10 mouse cellular contexts compared by ENCODE assay signal in genomic region chr17:34118873-34119248, GRCm38 (mm10). TPM values are rescaled to one million over a fixed set of nuclear protein-coding genes. Genes with fewer than 3 reads are reported as not detected.
DNase-seq lines count a peak whose midpoint lies in the region; ATAC-seq and TF ChIP-seq lines count a peak whose summit lies in the region.
"Had no signal": no experiment of that assay in that cellular context is flagged by ENCODE, and none has a peak within 500 bp of the region (broad histone marks: within the 10 kb centered on the region; RNA-seq: fewer than 3 reads in every experiment).

No protein-coding gene starts in this region.

- H3K4me3 ChIP-seq in heart, postnatal 0 days (ENCODE audit: low read depth, low read length), result peak overlapping the region; percentile 95
- peak overlapping the region; percentile 100 for H3K4me3 ChIP-seq in hindbrain, embryonic 11.5 days (ENCODE audit: low read depth, low read length)
- H3K4me3 ChIP-seq in midbrain, embryonic 11.5 days (ENCODE audit: low read depth, low read length), result peak overlapping the region; percentile 99

- peaks cover 9% of the 10 kb centered on the region; the same call in 1 of the 2 replicates for H3K4me1 ChIP-seq in heart, postnatal 0 days (ENCODE audit: control insufficient read depth, insufficient read depth)
- peaks cover 10% of the 10 kb centered on the region for H3K4me1 ChIP-seq in hindbrain, embryonic 11.5 days (replicated peaks; ENCODE audit: control insufficient read depth, insufficient read depth, low read length)
- H3K4me1 ChIP-seq in midbrain, embryonic 11.5 days (ENCODE audit: control insufficient read depth, insufficient read depth, low read length), result peaks cover 22% of the 10 kb centered on the region

- ATAC-seq in heart, postnatal 0 days (ENCODE audit: insufficient read depth, low read depth), result peak; percentile 18
- peak; percentile 2 for ATAC-seq in activated CD4-positive, CD25-positive, alpha-beta regulatory T cell, adult 4 months
- no peak for ATAC-seq in hindbrain, embryonic 11.5 days (ENCODE audit: low FRiP score)
- no peak for ATAC-seq in midbrain, embryonic 11.5 days (ENCODE audit: low FRiP score)

- DNase-seq in heart, postnatal 0 days (ENCODE audit: low spot score), result no peak
- DNase-seq in heart, adult 9 months (ENCODE audit: low spot score in 2 of 2), result no peak
- no peak for DNase-seq in hindbrain, embryonic 11.5 days (ENCODE audit: low spot score)
- no peak for DNase-seq in midbrain, embryonic 11.5 days (ENCODE audit: low spot score, missing footprints)
- no peak for DNase-seq in adrenal gland, adult 8-10 months
- DNase-seq in right cerebral cortex, adult 18-20 months, result no peak
- DNase-seq in cerebellum, postnatal 36 days, result no peak

- peak overlapping the region; percentile 86 for H3K9ac ChIP-seq in heart, postnatal 0 days (replicated peaks; ENCODE audit: low read depth, low read length)
- peak overlapping the region; percentile 96 for H3K9ac ChIP-seq in hindbrain, embryonic 11.5 days (ENCODE audit: low read depth, low read length)
- H3K9ac ChIP-seq in midbrain, embryonic 11.5 days (ENCODE audit: low read length), result peak overlapping the region; percentile 93

- peaks cover 44% of the 10 kb centered on the region for H3K36me3 ChIP-seq in heart, postnatal 0 days (replicated peaks; ENCODE audit: control insufficient read depth, insufficient read depth, low read length)
- H3K36me3 ChIP-seq in hindbrain, embryonic 11.5 days (ENCODE audit: control insufficient read depth, insufficient read depth, low read length), result peaks cover 22% of the 10 kb centered on the region
- H3K36me3 ChIP-seq in midbrain, embryonic 11.5 days (ENCODE audit: control insufficient read depth, insufficient read depth, low read length), result peaks cover 32% of the 10 kb centered on the region

- no peaks in the 10 kb centered on the region for H3K27me3 ChIP-seq in heart, postnatal 0 days (ENCODE audit: control insufficient read depth, insufficient read depth, low read length)
- no peaks in the 10 kb centered on the region for H3K27me3 ChIP-seq in hindbrain, embryonic 11.5 days (ENCODE audit: control insufficient read depth, insufficient read depth, low read length)
- H3K27me3 ChIP-seq in midbrain, embryonic 11.5 days (ENCODE audit: control insufficient read depth, insufficient read depth, low read length), result no peaks in the 10 kb centered on the region
- H3K27me3 ChIP-seq: Patski had no signal

- no peak for TF ChIP-seq EP300 in heart, postnatal 0 days (IDR thresholded peaks at IDR 0.05; ENCODE audit: low read depth)

- peak overlapping the region; percentile 77 for H3K27ac ChIP-seq in heart, postnatal 0 days (ENCODE audit: low read depth)
- peak overlapping the region; percentile 87 for H3K27ac ChIP-seq in hindbrain, embryonic 11.5 days (ENCODE audit: low read depth, low read length)
- H3K27ac ChIP-seq in midbrain, embryonic 11.5 days (ENCODE audit: low read depth, low read length), result peak overlapping the region; percentile 100

- no peak for TF ChIP-seq CTCF in heart, postnatal 0 days (IDR thresholded peaks at IDR 0.05; ENCODE audit: low read depth)

- no peaks in the 10 kb centered on the region for H3K9me3 ChIP-seq in heart, postnatal 0 days (replicated peaks; ENCODE audit: control insufficient read depth, low read length)
- H3K9me3 ChIP-seq in hindbrain, embryonic 11.5 days (ENCODE audit: control insufficient read depth, low read length), result no peaks in the 10 kb centered on the region
- H3K9me3 ChIP-seq in midbrain, embryonic 11.5 days (ENCODE audit: control insufficient read depth, low read length), result no peaks in the 10 kb centered on the region

- WGBS in heart, postnatal 0 days, result 2% methylated on average over 38 of the region's 38 CpGs
- WGBS in hindbrain, embryonic 11.5 days, result under 1% methylated on average over 29 of the region's 38 CpGs
- WGBS in midbrain, embryonic 11.5 days, result 0% methylated on average over 38 of the region's 38 CpGs

- peak overlapping the region; percentile 82 for H3K4me2 ChIP-seq in heart, postnatal 0 days (ENCODE audit: low read depth, low read length)
- H3K4me2 ChIP-seq in hindbrain, embryonic 11.5 days (replicated peaks; ENCODE audit: low read depth, low read length), result peak overlapping the region; percentile 95
- H3K4me2 ChIP-seq in midbrain, embryonic 11.5 days, result peak overlapping the region; percentile 97

RNA-seq across cellular contexts. Expression of gene H2-DMa, which starts 0.5 kb away (rescaled TPM):
- total RNA-seq in heart, postnatal 0 days (2014; rRNA removed; ENCODE audit: low replicate concordance), result 2.6 and 7.2 TPM in 2 replicates
- polyA plus RNA-seq in heart, postnatal 0 days (2015; fragmentation: Nextera tagmentation; extraction: Ambion mirVana), result 4.2 and 4.6 TPM in 2 replicates
- polyA plus RNA-seq in activated CD4-positive, CD25-positive, alpha-beta regulatory T cell, adult 4 months (2017; shearing (Covaris generic)), result 100 to 1,000 TPM; 152 to 211 TPM
- polyA plus RNA-seq in hindbrain, embryonic 11.5 days (2014; fragmentation: Nextera tagmentation; extraction: Ambion mirVana), result 8.6 and 13.8 TPM in 2 replicates
- 8.0 and 9.5 TPM in 2 replicates for polyA plus RNA-seq in midbrain, embryonic 11.5 days (2014; fragmentation: Nextera tagmentation; extraction: Ambion mirVana)
- 10 to 100 TPM; 12.2 to 24.6 (median 21.1) TPM for total RNA-seq in adrenal gland, adult 8-10 months (2022)

RNA-seq across cellular contexts. Expression of gene Brd2, which starts 3.6 kb away (rescaled TPM):
- 83.2 and 87.5 TPM in 2 replicates for total RNA-seq in heart, postnatal 0 days (2014; rRNA removed; ENCODE audit: low replicate concordance)
- 33.4 and 38.4 TPM in 2 replicates for polyA plus RNA-seq in heart, postnatal 0 days (2015; fragmentation: Nextera tagmentation; extraction: Ambion mirVana)
- polyA plus RNA-seq in activated CD4-positive, CD25-positive, alpha-beta regulatory T cell, adult 4 months (2017; shearing (Covaris generic)), result 100 to 1,000 TPM in 1 of 2 experiments, 10 to 100 TPM in 1; 99.8 to 116 TPM
- 113 and 159 TPM in 2 replicates for polyA plus RNA-seq in hindbrain, embryonic 11.5 days (2014; fragmentation: Nextera tagmentation; extraction: Ambion mirVana)
- polyA plus RNA-seq in midbrain, embryonic 11.5 days (2014; fragmentation: Nextera tagmentation; extraction: Ambion mirVana), result 98.7 and 99.2 TPM in 2 replicates
- 100 to 1,000 TPM; 185 to 240 (median 215) TPM for total RNA-seq in adrenal gland, adult 8-10 months (2022)

RNA-seq across cellular contexts. Expression of gene H2-DMb2, which starts 24.2 kb away (rescaled TPM):
- total RNA-seq in heart, postnatal 0 days (2014; rRNA removed; ENCODE audit: low replicate concordance), result 1.5 TPM in 1 of 2 replicates, not detected in the other
- polyA plus RNA-seq in heart, postnatal 0 days (2015; fragmentation: Nextera tagmentation; extraction: Ambion mirVana), result 0.33 and 0.38 TPM in 2 replicates
- 10 to 100 TPM in 1 of 2 experiments, 1 to 10 TPM in 1; 4.8 to 19.7 TPM for polyA plus RNA-seq in activated CD4-positive, CD25-positive, alpha-beta regulatory T cell, adult 4 months (2017; shearing (Covaris generic))
- polyA plus RNA-seq in hindbrain, embryonic 11.5 days (2014; fragmentation: Nextera tagmentation; extraction: Ambion mirVana), result not detected in 2 replicates
- not detected in 2 replicates for polyA plus RNA-seq in midbrain, embryonic 11.5 days (2014; fragmentation: Nextera tagmentation; extraction: Ambion mirVana)
- 1 to 10 TPM; 2.0 to 4.5 (median 4.0) TPM for total RNA-seq in adrenal gland, adult 8-10 months (2022)

RNA-seq across cellular contexts. Expression of gene H2-Oa, which starts 26.7 kb away (rescaled TPM):
- total RNA-seq in heart, postnatal 0 days (2014; rRNA removed; ENCODE audit: low replicate concordance), result not detected in 2 replicates
- polyA plus RNA-seq in heart, postnatal 0 days (2015; fragmentation: Nextera tagmentation; extraction: Ambion mirVana), result not detected in 2 replicates
- polyA plus RNA-seq in activated CD4-positive, CD25-positive, alpha-beta regulatory T cell, adult 4 months (2017; shearing (Covaris generic)), result 10 to 100 TPM; 42.9 to 45.4 TPM
- 0.26 and 0.32 TPM in 2 replicates for polyA plus RNA-seq in hindbrain, embryonic 11.5 days (2014; fragmentation: Nextera tagmentation; extraction: Ambion mirVana)
- polyA plus RNA-seq in midbrain, embryonic 11.5 days (2014; fragmentation: Nextera tagmentation; extraction: Ambion mirVana), result 0.19 and 0.33 TPM in 2 replicates
- 1 to 10 TPM in 1 of 4 experiments, under 1 TPM in 3; 0.24 to 1.1 (median 0.64) TPM for total RNA-seq in adrenal gland, adult 8-10 months (2022)
- total RNA-seq: gastrocnemius, adult 18-20 months had no signal
- polyA plus RNA-seq: Patski had no signal

RNA-seq across cellular contexts. Expression of gene H2-DMb1, which starts 34.0 kb away (rescaled TPM):
- 0.19 TPM in 1 of 2 replicates, not detected in the other for total RNA-seq in heart, postnatal 0 days (2014; rRNA removed; ENCODE audit: low replicate concordance)
- polyA plus RNA-seq in heart, postnatal 0 days (2015; fragmentation: Nextera tagmentation; extraction: Ambion mirVana), result 0.65 and 0.90 TPM in 2 replicates
- 1 to 10 TPM; 1.9 to 3.7 TPM for polyA plus RNA-seq in activated CD4-positive, CD25-positive, alpha-beta regulatory T cell, adult 4 months (2017; shearing (Covaris generic))
- polyA plus RNA-seq in hindbrain, embryonic 11.5 days (2014; fragmentation: Nextera tagmentation; extraction: Ambion mirVana), result 0.29 and 0.94 TPM in 2 replicates
- polyA plus RNA-seq in midbrain, embryonic 11.5 days (2014; fragmentation: Nextera tagmentation; extraction: Ambion mirVana), result 0.25 and 0.38 TPM in 2 replicates
- total RNA-seq in adrenal gland, adult 8-10 months (2022), result 10 to 100 TPM in 2 of 4 experiments, 1 to 10 TPM in 2; 5.2 to 11.5 (median 10.5) TPM

Comparison
In these comparisons a context has a peak if more than half of its experiments do, and no peak if none do; other contexts are left out.
1. ATAC-seq: peak in heart, postnatal 0 days (single experiment) and activated CD4-positive, CD25-positive, alpha-beta regulatory T cell, adult 4 months (single experiment); none in hindbrain, embryonic 11.5 days (single experiment) and midbrain, embryonic 11.5 days (single experiment).
2. RNA of gene H2-DMa, which starts 0.5 kb away (polyA plus RNA-seq): 152 to 211 TPM in activated CD4-positive, CD25-positive, alpha-beta regulatory T cell, adult 4 months; 8.6 to 13.8 TPM in hindbrain, embryonic 11.5 days, 8.0 to 9.5 TPM in midbrain, embryonic 11.5 days and 4.2 to 4.6 TPM in heart, postnatal 0 days; every median in the first group is over 10 times any median in the second.
3. Peak in every context shown above with its lines, with median percentiles within 50 percentile points of each other: H3K27ac ChIP-seq, H3K4me2 ChIP-seq, H3K4me3 ChIP-seq and H3K9ac ChIP-seq.